Mouse (Mus musculus) kidney, embryonic 16.5 days (tissue): ENCODE data around the gene Gm29735. TPM values are rescaled to one million over a fixed set of nuclear protein-coding genes. Genes with fewer than 3 reads are reported as not detected.
"Not testable (repeated sequence)": the region's sequence is repeated elsewhere in the genome, so short reads cannot be mapped to it uniquely, and the experiment has no call there.

Experiments used
- ATAC-seq: fragments of 200-750 bp; cut with Nextera tagmentation; 2 replicates; pipeline ENCODE4 v1.8.0; 2017; ENCODE audit warnings: moderate TSS enrichment; ENCODE audit not compliant: low FRiP score, low TSS enrichment
- H3K27ac ChIP-seq: fragments of 300-500 bp; sonication (generic); 2 replicates; pipeline ENCODE4 v1.5.1; 2014; ENCODE audit warnings: low read length
- H3K27me3 ChIP-seq: fragments of 300-500 bp; sonication (generic); 2 replicates; pipeline ENCODE4 v1.6.1; 2014; ENCODE audit warnings: low read length, control low read depth, mixed read lengths; ENCODE audit not compliant: insufficient read depth
- H3K36me3 ChIP-seq: fragments of 300-500 bp; sonication (generic); 2 replicates; pipeline ENCODE4 v1.6.1; 2014; ENCODE audit warnings: low read length, control low read depth, mixed read lengths; ENCODE audit not compliant: insufficient read depth
- H3K4me1 ChIP-seq: fragments of 300-500 bp; sonication (generic); 2 replicates; pipeline ENCODE4 v1.6.1; 2014; ENCODE audit warnings: low read length, control low read depth, mixed read lengths; ENCODE audit not compliant: insufficient read depth
- H3K4me2 ChIP-seq: fragments of 300-500 bp; sonication (generic); replicated peaks from 2 replicates; pipeline ENCODE4 v1.6.1; 2014; ENCODE audit warnings: low read depth, low read length
- H3K4me3 ChIP-seq: fragments of 300-500 bp; sonication (generic); 2 replicates; pipeline ENCODE4 v1.5.1; 2014; ENCODE audit warnings: mild to moderate bottlenecking, low read length
- H3K9ac ChIP-seq: fragments of 300-500 bp; sonication (generic); replicated peaks from 2 replicates; pipeline ENCODE4 v1.6.1; 2014; ENCODE audit warnings: low read length
- H3K9me3 ChIP-seq: fragments of 300-500 bp; sonication (generic); 2 replicates; pipeline ENCODE4 v1.6.1; 2016; ENCODE audit warnings: low read length, control low read depth
- WGBS: fragments of 180-500 bp; shearing (Covaris S2); extraction: QIAGEN DNeasy Blood & Tissue Kit; methylation state at CpG from one replicate; pipeline ENCODE4 v1.1.7; 2014; 5-methylcytosine and 5-hydroxymethylcytosine counted together
- polyA plus RNA-seq: library from polyadenylated mRNA; unstranded; fragments of >200 nt; fragmentation: Nextera tagmentation; extraction: Ambion mirVana; gene quantifications from 2 replicates; pipeline ENCODE4 v1.2.1, GENCODE M21; 2015

Gm29735 gene
- not detected in 2 replicates for polyA plus RNA-seq

DNA sequence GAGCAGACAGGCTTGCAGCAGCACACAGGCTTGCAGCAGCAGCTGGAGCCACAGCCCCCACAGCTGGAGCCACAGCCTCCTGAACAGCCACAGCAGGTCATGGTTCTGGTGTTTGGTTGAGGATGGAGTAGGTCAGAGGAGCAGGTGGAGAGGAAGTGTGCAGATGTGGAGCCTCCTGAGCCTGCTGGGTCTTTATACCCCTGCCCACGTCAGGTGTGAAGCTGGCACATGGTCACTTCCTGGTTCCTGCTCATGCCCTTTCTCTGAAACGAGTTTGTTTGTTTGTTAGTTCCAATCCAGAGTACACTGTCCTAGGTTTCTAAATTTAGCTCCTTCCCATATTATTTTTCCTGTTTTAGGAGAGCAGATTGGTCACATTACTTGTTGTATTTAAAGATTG, at the start of gene Gm29735:
TSS of gene Gm29735 (minus strand) at position 101 of the 400 bp plus-strand sequence.
- H3K4me3 ChIP-seq, H3K9me3 ChIP-seq, H3K36me3 ChIP-seq, H3K9ac ChIP-seq, H3K27me3 ChIP-seq, ATAC-seq, H3K27ac ChIP-seq, H3K4me2 ChIP-seq, H3K4me1 ChIP-seq: not testable (repeated sequence)
- WGBS = 30% methylated on average over 2 of the region's 2 CpGs

DNA sequence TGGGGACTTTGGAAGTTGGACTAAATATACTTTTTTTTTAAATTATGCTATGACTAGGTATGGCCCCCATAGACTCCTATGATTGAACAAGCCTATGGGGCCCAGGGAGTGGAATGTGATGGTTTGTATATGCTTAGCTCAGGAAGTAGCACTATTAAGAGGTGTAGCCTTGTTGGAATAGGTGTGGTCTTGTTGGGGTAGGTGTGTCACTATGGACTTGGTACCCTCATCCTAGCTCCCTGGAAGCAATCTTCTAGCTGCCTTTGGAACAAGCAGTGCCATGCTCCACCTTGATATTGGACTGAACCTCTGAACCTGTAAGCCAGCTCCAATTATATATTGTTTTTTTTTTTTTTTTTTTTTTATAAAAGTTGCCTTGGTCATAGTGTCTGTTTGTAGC, 48.6 kb upstream of the Gm29735 start:
- H3K4me3 ChIP-seq = no peak overlapping the region
- no peak overlapping the region for H3K4me2 ChIP-seq
- no peaks in the 10 kb centered on the region for H3K27me3 ChIP-seq
- ATAC-seq = no peak
- H3K27ac ChIP-seq = no peak overlapping the region
- no peaks in the 10 kb centered on the region for H3K36me3 ChIP-seq
- H3K9me3 ChIP-seq = no peaks in the 10 kb centered on the region
- no peak overlapping the region for H3K9ac ChIP-seq
- H3K4me1 ChIP-seq = no peaks in the 10 kb centered on the region

DNA sequence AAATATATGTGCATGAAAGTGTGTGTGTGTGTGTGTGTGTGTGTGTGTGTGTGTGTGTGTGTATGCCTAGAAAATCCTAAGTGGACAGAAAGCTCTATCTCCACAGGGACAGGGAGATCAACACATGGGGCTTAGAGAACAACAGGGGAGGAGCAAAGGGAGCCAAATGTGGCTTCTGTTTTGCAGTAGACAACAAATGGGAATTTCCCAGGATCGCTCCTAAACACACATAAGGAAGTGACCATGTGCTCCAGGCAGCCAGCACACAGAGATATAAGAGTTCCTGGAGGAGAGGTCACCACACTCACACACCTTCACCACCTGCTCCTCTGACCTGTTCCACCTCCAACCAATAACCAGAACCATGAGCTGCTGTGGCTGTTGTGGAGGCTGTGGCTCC, 44.2 kb upstream of the Gm29735 start, which contains the start of gene Krtap5-3:
TSS of gene Krtap5-3 (plus strand) at position 301 of the 400 bp plus-strand sequence.
- no peaks in the 10 kb centered on the region for H3K36me3 ChIP-seq
- H3K4me1 ChIP-seq = no peaks in the 10 kb centered on the region
- no peak for ATAC-seq
- no peak within 1 kb of the TSS for H3K27ac ChIP-seq
- H3K27me3 ChIP-seq = no peaks in the 10 kb centered on the region
- no peak within 1 kb of the TSS for H3K4me2 ChIP-seq
- no peak within 1 kb of the TSS for H3K9ac ChIP-seq
- no peaks in the 10 kb centered on the region for H3K9me3 ChIP-seq
- H3K4me3 ChIP-seq = no peak within 1 kb of the TSS
- 21% methylated on average over 1 of the region's 1 CpGs for WGBS

DNA sequence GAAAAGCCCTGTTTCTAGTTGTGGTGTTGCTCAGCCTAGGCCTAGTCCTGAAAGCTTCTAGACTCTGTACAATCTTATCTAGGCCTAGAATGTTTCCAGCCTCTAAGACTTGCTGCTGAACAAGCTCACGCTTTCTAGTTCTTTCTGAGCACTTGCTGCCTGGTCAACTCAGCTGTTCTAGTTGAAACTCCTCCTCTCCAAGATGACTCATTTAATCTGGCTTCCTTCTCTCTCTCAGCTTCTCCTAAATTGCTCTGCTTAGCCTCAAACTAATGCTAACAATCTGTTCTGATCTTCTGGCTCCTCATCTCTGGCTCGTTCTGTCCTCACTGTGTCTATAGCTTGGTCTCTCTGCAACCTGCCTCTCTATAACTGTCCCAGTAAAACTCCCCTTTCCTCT, 41.8 kb upstream of the Gm29735 start:
- no peak overlapping the region for H3K9ac ChIP-seq
- H3K9me3 ChIP-seq = peaks cover 2% of the 10 kb centered on the region; the same call in 1 of the 2 replicates
- H3K27ac ChIP-seq = no peak overlapping the region
- WGBS = 82% methylated on average over 2 of the region's 2 CpGs
- H3K36me3 ChIP-seq = no peaks in the 10 kb centered on the region
- no peaks in the 10 kb centered on the region for H3K4me1 ChIP-seq
- H3K4me3 ChIP-seq = no peak overlapping the region
- no peak for ATAC-seq
- no peak overlapping the region for H3K4me2 ChIP-seq
- H3K27me3 ChIP-seq = no peaks in the 10 kb centered on the region

DNA sequence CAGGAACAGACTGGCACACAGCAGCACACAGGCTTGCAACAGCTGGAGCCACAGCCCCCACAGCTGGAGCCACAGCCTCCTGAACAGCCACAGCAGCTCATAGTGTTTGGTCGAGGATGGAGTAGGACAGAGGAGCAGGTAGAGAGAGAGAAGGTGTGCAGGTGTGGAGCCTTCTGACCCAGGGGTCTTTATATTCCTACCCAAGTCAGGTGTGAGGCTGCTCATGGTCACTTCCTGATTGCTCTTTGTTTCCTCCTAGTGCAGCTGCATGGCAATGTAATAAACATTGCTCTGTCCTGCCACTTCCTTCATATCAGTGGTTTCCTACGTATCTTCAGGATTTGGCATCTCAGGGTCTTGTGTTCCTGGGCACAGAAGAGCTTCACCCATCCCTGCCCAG, 33.4 kb upstream of the Gm29735 start, which contains the start of gene Gm10153:
TSS of gene Gm10153 (minus strand) at position 101 of the 400 bp plus-strand sequence.
- no peak for ATAC-seq
- WGBS = 43% methylated on average over 2 of the region's 2 CpGs

DNA sequence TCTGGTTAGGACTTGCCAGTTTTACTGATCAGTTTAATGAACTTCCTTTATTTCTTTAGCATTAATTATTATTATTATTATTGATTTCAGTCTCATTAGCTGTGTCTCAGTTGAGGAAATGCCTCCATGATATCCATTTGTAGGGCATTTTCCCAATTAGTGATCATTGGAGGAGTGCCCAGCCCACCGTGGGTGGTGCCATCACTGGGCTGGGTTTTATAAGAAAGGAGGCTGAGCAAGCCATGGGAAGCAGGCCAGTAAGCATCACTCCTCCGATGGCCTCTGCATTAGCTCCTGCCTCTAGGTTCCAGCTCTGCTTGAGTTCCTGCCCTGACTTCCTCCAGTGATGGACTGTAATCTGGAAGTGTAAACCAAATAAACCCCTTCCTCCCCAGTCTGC, 31.2 kb upstream of the Gm29735 start:
- H3K4me1 ChIP-seq = no peaks in the 10 kb centered on the region

More for the DNA sequence above, 33.4 kb upstream of the Gm29735 start, which contains the start of gene Gm10153:
- Histone ChIP-seq H3K4me1 (no peaks in the 10 kb centered on the region), H3K27me3 (no peaks in the 10 kb centered on the region), H3K4me2 (no peak within 1 kb of the TSS), H3K36me3 (no peaks in the 10 kb centered on the region), H3K27ac (no peak within 1 kb of the TSS), H3K9me3 (peaks cover 2% of the 10 kb centered on the region; the same call in 1 of the 2 replicates), H3K9ac (no peak within 1 kb of the TSS), H3K4me3 (no peak within 1 kb of the TSS)

DNA sequence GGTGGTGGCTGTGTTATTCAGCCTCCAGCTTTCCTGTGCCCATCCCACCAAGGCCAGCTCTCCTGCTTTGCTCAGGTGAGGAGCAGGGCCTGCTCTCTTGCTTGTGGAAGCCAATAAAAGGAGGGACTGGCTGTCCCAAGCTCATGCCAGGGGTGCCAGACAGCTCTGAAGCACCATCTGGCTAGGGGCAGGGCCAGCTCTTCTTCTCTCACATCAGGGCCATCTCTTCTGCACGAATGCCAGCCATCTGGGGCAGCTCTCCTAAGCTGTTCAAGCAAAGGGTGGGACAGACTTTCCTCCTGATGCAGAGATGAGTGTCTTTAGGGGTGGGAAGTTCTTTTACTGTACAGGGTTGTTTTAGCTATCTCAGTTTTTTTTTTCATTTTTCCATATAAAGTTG, 24.1 kb upstream of the Gm29735 start:
- H3K4me1 ChIP-seq = no peaks in the 10 kb centered on the region
- H3K4me2 ChIP-seq = no peak overlapping the region
- no peak for ATAC-seq
- no peaks in the 10 kb centered on the region for H3K36me3 ChIP-seq
- 53% methylated on average over 1 of the region's 1 CpGs for WGBS
- H3K27ac ChIP-seq = no peak overlapping the region
- no peak overlapping the region for H3K9ac ChIP-seq
- H3K27me3 ChIP-seq = no peaks in the 10 kb centered on the region
- no peaks in the 10 kb centered on the region for H3K9me3 ChIP-seq
- H3K4me3 ChIP-seq = no peak overlapping the region

More for the DNA sequence above, 31.2 kb upstream of the Gm29735 start:
- no peak overlapping the region for H3K4me3 ChIP-seq
- 71% methylated on average over 2 of the region's 2 CpGs for WGBS
- H3K9me3 ChIP-seq = no peaks in the 10 kb centered on the region
- H3K27me3 ChIP-seq = no peaks in the 10 kb centered on the region
- no peak overlapping the region for H3K27ac ChIP-seq
- no peaks in the 10 kb centered on the region for H3K36me3 ChIP-seq
- no peak overlapping the region for H3K9ac ChIP-seq
- ATAC-seq = no peak
- H3K4me2 ChIP-seq = no peak overlapping the region

DNA sequence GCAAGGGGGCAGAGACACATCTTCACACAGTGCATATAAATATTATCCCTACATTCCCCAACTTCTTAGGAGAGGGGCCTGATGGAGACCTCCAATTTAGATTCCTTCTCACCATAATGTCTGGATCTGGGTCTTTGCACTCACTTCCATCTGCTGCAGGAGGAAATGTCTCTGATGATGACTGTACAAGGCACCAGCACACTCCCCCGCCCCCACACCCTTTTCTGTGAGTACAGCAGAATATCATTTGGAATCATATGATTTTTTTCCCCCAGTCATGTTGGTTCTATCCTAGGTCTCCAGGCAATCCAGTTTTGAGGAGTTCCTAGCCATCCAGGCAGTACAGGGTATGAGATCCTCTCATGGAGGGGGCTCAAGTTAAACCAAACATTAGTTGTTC, 21.8 kb upstream of the Gm29735 start:
- Histone ChIP-seq H3K9me3 (no peaks in the 10 kb centered on the region), H3K9ac (no peak overlapping the region), H3K4me3 (no peak overlapping the region), H3K4me1 (no peaks in the 10 kb centered on the region), H3K4me2 (no peak overlapping the region), H3K27me3 (no peaks in the 10 kb centered on the region), H3K27ac (no peak overlapping the region), H3K36me3 (no peaks in the 10 kb centered on the region)
- WGBS = 79% methylated on average over 1 of the region's 1 CpGs
- ATAC-seq = no peak

DNA sequence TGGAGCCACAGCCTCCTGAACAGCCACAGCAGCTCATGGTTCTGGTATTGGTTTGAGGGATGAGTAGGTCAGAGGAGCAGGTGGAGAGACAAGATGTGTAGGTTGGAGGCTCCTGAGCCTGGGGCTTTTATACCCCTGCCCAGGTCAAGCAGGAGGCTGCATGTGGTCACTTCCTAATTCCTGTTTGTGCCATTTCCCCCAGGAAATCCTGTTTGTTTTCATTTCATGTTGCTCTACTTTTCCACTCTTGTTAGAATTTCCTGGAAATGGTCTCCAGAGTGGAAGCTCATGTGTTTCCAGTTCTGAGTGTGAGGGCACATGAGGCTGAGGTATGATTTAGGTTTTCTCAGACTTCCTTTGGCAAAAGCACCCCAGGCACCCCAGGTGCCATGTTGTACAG, 19.0 kb upstream of the Gm29735 start, which contains the start of gene Krtap5-2:
TSS of gene Krtap5-2 (minus strand) at position 101 of the 400 bp plus-strand sequence.
- not testable (repeated sequence) for H3K4me2 ChIP-seq, H3K9ac ChIP-seq, H3K36me3 ChIP-seq, H3K4me3 ChIP-seq, H3K27ac ChIP-seq, ATAC-seq, H3K4me1 ChIP-seq, H3K9me3 ChIP-seq, H3K27me3 ChIP-seq

DNA sequence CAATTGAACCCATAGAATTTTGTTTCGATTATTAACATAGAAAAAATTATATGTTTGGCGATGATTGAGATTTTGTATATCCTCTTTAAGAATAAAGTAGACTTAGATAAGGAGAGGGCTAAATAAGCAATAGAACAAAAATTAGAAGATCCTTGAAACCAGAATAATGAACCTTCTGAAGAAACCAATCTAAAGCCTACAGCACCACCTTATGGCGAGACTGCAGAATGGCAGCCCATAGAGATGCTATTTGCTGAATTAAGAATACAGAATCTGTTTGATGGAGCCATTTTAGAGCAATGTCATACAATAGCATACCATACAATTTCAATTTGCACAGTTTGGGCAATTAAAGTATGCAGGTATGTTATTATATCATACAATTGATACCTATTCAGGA, 12.9 kb upstream of the Gm29735 start:
- Histone ChIP-seq H3K27ac (no peak overlapping the region), H3K27me3 (no peaks in the 10 kb centered on the region), H3K4me2 (no peak overlapping the region), H3K4me1 (no peaks in the 10 kb centered on the region), H3K9ac (no peak overlapping the region), H3K36me3 (no peaks in the 10 kb centered on the region), H3K4me3 (no peak overlapping the region), H3K9me3 (no peaks in the 10 kb centered on the region)
- no peak for ATAC-seq
- WGBS = 46% methylated on average over 3 of the region's 3 CpGs
